Mouse (Mus musculus) MEL (cell line): ENCODE data around the gene Marf1.

Source experiments
- CTCF ChIP-seq, 3 experiments: IDR thresholded peaks in 2 of 3; conservative IDR thresholded peaks in 1 of 3; 2 replicates each; pipeline ENCODE4 v1.5.1; 2011 to 2012; ENCODE audit warnings: low read length in 3 of 3, low read depth in 2 of 3, mild to moderate bottlenecking in 2 of 3, improper control_type of control experiment in 1 of 3, inconsistent platforms in 1 of 3, mixed read lengths in 1 of 3, moderate library complexity in 1 of 3; ENCODE audit not compliant: control insufficient read depth in 1 of 3, insufficient read depth in 1 of 3, poor library complexity in 1 of 3, severe bottlenecking in 1 of 3
- GATA1 ChIP-seq: IDR thresholded peaks from 2 replicates; pipeline ENCODE4 v1.6.1; 2011; ENCODE audit warnings: low read depth, low read length, improper control_type of control experiment
- HCFC1 ChIP-seq: IDR thresholded peaks from 2 replicates; pipeline ENCODE4 v1.6.1; 2012; ENCODE audit warnings: low read depth, mild to moderate bottlenecking, inconsistent platforms, low read length, improper control_type of control experiment, moderate library complexity
- MYC ChIP-seq: IDR thresholded peaks from 2 replicates; pipeline ENCODE4 v1.6.1; 2011; ENCODE audit warnings: low read depth, mild to moderate bottlenecking, low read length, improper control_type of control experiment, moderate library complexity
- POLR2A ChIP-seq, 2 experiments: IDR thresholded peaks; 2 replicates each; pipeline ENCODE4 v1.6.1; 2011 to 2012; ENCODE audit warnings: low read length in 2 of 2, mild to moderate bottlenecking in 2 of 2, control low read depth in 1 of 2, improper control_type of control experiment in 1 of 2, low read depth in 1 of 2, moderate library complexity in 1 of 2; ENCODE audit not compliant: control insufficient read depth in 1 of 2, insufficient read depth in 1 of 2, poor library complexity in 1 of 2
- RCOR1 ChIP-seq: IDR thresholded peaks from 2 replicates; pipeline ENCODE4 v1.6.1; 2012; ENCODE audit warnings: low read depth, mild to moderate bottlenecking, inconsistent platforms, low read length, improper control_type of control experiment
- USF1 ChIP-seq: IDR thresholded peaks from 2 replicates; pipeline ENCODE4 v1.6.1; 2014; ENCODE audit warnings: low read depth, mild to moderate bottlenecking, inconsistent platforms, low read length, improper control_type of control experiment, moderate library complexity
- ZC3H11A ChIP-seq: IDR thresholded peaks from 2 replicates; pipeline ENCODE4 v1.6.1; 2012; ENCODE audit warnings: low read depth, mild to moderate bottlenecking, inconsistent platforms, low read length, improper control_type of control experiment
- ZNF384 ChIP-seq: IDR thresholded peaks from 2 replicates; pipeline ENCODE4 v1.6.1; 2012; ENCODE audit warnings: low read depth, mild to moderate bottlenecking, inconsistent platforms, low read length, improper control_type of control experiment

- TF ChIP-seq RCOR1 (peak; percentile 59), MYC (peak; percentile 96), GATA1 (no peak), CTCF (IDR thresholded peaks at IDR 0.05 in 2 of 3, conservative IDR thresholded peaks at IDR 0.05 in 1 of 3; ENCODE audit: control insufficient read depth in 1 of 3, insufficient read depth in 1 of 3, low read depth in 2 of 3, low read length in 3 of 3, poor library complexity in 1 of 3, severe bottlenecking in 1 of 3) (peak; percentile 60 to 93 (median 84)), ZC3H11A (peak; percentile 40; the same call in 1 of the 2 replicates), HCFC1 (no peak; the same call in 1 of the 2 replicates), POLR2A (IDR thresholded peaks at IDR 0.05; ENCODE audit: control insufficient read depth in 1 of 2, insufficient read depth in 1 of 2, low read depth in 1 of 2, low read length in 2 of 2, poor library complexity in 1 of 2) (no peak), USF1 (peak; percentile 94), ZNF384 (peak; percentile 69)
Observed at GRCm38 (mm10) chr16:14159746-14160131, 3.4 kb downstream of the Marf1 start.
